Mouse (Mus musculus) lung, postnatal 14 days (tissue): ENCODE measurements around the gene Nbeal2.
A peak's percentile ranks its signal among the peaks of the same experiment; 100 is the strongest.

Experiments
- DNase-seq: peaks from one replicate; pipeline ENCODE4 v3.0.0; 2021

The Nbeal2 gene

DNA sequence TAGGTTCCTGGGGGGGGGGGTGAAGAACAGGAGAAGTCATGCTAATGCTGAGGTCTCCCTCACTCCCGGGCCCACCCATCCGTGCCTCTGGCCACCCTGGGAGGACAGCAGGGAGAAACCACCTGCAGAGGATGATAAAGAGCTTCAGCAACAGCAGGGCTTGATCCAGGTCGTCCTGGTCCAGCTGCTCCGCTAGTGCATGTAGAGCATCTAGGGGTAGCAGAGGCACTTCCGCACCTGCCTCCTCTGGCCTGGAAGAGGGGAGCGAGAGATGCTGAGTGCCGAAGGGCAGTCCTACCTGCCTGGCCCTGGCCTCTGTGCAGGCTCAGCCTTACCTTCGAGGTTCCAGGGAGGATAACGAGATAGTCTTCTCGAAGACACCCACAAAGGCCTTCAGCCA, 9.7 kb downstream of the Nbeal2 start:
- DNase-seq, result no peak

- DNase-seq, result no peak
Observed at GRCm38 (mm10) chr9:110643787-110644186, 10.2 kb downstream of the Nbeal2 start.

GRCm38 (mm10) chr9:110642812-110643524, 11.0 kb downstream of the Nbeal2 start:
- no peak for DNase-seq

DNA sequence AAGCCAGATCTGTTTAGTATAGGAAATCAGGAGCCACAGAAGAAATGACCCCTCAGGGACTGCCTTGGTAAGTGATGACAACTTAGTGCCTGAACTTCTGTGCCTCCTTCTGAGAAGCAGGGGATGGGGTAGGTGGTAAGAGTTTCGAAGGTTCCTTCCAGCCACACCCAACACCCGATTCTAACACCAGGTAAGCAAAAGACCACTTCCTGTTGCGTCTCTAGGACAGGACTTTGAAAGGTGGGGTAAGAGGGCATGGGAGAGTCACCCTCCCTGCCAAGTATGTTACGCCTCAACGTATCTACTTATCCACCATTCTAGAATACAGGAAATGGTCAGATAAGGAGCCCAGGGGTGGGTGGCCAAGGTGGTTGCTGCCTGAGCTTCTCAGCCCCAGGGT, 13.0 kb downstream of the Nbeal2 start:
- DNase-seq, result no peak

DNA sequence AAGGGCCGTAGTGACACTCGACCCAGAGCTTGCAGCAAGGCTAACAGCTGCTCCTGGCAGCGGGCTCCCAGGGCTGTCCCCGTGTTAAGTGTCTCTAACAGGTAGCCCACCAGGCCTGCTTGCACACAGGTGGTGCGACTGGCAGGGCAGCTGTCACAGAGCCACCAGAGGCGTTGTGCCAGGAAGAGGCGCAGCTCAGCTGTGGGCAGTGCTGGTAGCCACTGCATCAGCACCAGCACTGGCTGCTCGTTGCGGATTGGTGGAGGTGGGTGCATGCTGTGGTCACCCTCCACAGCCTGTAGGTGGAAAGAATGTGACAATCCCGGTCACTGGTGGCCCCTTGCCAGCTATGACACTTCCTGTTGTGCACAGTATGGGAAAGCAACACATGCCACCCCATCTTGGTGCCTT, 15.3 kb downstream of the Nbeal2 start:
- no peak for DNase-seq

GRCm38 (mm10) chr9:110635225-110635624, 18.7 kb downstream of the Nbeal2 start:
- peak; percentile 97 for DNase-seq

DNA sequence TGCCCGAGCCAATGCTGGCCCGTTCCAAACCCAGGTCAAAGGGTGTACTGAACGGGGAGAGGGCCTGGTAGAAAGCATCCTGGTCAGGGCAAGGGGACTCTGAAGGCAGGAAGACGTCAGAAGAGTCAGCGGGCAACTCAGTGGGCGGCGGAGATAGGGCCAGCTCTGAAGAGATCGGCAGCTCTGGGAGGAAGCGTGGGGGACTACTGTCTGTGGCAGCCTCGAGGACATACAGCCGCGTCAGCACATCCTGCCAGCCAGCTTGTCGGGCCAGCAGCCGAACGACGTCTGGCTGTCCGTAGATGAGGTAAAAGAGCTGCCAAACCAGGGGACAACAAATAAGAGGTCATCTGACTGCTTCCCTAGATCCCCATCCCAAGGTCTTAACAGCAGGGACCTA, 20.1 kb downstream of the Nbeal2 start:
- no peak for DNase-seq

GRCm38 (mm10) chr9:110632671-110633070, 21.3 kb downstream of the Nbeal2 start:
- no peak for DNase-seq

GRCm38 (mm10) chr9:110631651-110632275, 22.2 kb downstream of the Nbeal2 start:
- DNase-seq, result no peak

DNA sequence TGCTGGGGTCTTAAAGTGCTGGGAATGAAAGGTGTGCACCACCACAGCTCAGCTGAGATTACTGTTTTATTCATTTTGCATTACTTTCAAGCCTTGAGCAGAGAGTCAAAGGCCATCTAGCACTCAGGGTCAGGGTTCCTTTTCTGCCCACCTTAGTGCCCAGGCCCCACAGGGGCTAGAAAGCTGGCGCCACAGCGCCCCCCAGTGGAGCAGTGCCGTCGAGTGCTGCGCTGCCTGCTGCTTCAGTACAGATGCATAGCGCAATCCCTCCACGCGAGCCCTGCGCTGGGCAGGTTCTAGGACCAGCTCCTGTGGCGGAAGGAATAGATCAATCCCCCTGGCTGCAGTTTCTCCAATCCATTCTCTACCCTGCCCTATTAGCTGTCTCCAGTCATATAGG, 22.8 kb downstream of the Nbeal2 start:
- DNase-seq, result peak; percentile 76

GRCm38 (mm10) chr9:110630171-110630570, 23.8 kb downstream of the Nbeal2 start:
- no peak for DNase-seq

DNA sequence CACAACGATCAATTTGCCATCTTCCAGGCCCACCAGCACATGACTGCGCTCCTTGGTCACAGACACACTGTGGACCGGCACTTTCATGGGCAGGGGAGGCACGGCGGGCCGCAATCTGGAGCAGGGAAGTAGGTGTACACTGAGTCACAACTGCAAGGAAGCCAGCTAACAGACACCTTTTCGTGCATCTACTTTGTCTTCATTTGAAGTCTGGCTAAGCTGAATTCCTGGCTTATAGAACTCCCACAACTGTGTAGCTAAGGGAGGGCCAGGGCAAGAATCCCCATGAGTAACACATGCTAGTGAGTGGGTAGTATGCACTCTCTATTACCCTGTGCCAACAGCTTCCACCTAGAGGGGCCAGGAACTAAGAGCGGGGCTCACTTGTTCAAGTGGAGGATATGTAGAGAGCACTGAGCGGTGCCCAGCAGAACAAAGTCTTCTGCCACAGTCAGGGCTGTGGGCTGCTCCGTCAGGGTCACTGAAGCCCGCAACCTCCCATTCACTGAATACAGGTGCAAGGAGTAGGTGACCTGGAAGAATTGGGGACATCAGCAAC, 28.5 kb downstream of the Nbeal2 start:
- no peak for DNase-seq

DNA sequence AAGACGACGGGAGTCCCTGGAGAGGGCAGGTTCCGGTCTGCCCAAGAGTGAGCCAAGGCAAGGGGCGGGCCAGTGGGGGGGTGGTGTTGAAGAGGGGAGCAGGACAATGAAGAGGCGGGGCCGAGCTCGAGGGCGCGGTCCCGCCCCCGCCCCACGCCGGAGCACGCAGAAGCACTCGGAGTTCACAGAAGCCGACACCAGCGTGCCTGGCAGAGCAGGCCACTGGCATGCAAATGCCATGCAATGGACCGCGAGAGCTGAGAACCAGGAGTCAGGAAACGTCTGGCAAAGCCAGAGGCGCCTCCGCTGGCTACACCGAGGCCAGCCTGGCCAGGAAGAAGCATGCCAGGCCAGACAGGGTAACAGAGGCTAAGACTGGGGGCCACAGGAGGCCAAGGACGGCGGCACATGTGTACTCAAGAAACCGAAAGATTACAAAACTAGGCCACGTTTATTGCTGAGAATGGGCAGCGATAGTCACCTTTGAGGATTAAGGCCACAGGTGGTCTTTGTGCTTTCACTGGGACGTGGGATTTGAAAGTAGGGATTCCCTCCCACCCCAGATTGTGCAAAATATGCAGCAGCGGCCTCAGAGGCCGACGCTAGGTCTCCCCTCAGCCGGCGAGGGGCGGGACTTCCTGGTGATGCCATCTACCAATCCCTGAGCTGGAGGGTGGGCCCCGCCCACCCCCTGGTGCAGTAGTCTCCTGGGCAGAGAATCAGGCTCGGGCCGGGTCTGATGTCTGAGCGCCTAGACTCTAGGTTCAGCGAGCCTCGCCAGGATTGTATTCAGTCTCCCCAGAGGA, 29.4 kb downstream of the Nbeal2 start, which contains the start of gene Nradd:
Gene Nradd (minus strand): TSS at position 92 of the 806 bp plus-strand sequence.
- DNase-seq, result peak; percentile 88

DNA sequence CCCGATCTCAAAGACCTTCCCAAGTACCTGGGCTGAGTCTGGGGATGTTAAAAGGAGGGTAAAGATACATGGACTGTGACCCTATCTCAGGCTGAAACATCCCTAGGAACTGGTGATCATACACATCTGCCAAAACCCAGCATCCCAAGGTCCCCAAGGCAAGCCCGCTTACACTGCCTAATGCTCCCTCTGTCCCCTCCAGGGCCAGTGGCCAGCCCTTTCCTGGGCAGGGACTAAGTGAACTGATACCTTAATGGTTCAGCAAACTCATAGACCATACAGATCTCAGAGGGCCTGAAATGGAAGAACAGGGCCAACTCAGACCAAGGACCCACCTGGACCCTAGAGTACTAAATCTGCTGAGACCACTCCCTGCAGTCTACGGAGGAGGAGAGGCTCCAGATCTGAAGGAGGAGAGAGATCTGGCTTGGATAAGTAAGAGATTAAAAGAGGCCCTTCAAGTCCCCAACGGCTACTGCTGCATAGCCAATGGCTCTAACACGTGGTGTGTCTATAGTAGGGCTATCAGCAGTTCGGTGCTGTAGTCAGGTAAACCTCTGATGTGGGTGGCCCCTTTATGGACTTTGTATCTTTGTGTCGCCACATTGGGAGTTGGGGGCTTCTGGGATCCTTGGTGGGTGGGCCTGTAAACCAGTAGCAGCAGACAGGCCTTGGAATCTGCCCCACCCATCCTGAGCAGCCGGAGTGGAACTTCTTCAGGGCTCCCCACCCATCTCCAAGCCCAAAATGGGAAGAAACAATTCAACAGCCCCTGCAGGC, 30.4 kb downstream of the Nbeal2 start:
- DNase-seq, result no peak

DNA sequence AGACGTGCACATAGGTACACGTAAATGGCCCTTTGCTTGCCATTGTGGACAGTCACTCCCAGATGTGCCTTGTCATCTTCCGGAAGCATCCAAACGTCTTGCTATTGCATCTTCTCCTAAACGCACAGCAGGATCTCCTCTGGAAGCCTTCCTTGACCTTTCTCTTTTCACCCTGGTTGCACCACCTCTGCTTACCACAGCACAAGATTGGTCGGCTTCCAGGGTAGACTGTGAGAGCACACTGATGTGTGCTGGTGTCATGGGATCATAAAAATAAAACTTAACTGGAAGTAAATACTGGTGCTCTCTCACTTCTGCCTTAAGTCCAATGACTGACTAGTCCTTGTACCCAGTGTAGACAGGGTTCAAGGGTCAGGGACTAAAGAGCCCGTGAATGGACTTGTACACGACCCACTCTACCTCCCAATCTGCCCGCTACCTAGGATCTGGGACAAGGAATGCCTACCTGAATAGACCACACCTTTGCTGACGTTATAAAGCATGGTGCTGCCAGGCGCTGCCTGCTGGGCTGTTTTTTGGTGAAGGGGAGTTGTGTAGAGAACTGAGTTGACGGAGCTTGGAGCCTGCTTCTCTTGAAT, 31.2 kb downstream of the Nbeal2 start:
- DNase-seq, result no peak

DNA sequence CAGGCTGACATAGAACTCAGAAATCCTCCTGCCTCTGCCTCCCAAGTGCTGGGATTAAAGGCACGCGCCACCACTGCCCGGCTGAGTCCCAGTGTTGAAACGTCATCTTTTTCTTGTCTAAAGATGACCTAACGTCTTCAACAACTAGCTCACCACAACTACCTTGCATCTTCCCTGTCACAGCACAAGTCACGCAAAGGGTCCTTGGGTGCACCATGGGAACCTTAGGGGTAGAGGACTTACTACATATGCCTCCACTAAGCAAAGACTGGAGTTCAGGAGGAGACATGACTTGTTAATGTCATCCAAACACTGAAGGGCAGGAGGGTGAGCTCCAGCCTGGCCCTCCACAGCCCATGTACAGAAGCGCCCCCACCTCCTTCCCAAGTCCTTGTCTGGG, 33.3 kb downstream of the Nbeal2 start:
- no peak for DNase-seq

- peak; percentile 63 for DNase-seq
Observed at GRCm38 (mm10) chr9:110620180-110620579, 33.8 kb downstream of the Nbeal2 start.

GRCm38 (mm10) chr9:110617081-110617480, 36.9 kb downstream of the Nbeal2 start:
- no peak for DNase-seq

GRCm38 (mm10) chr9:110611471-110611870, 42.5 kb downstream of the Nbeal2 start:
- DNase-seq, result no peak

- no peak for DNase-seq
Observed at GRCm38 (mm10) chr9:110583521-110583920, 70.4 kb downstream of the Nbeal2 start.

DNA sequence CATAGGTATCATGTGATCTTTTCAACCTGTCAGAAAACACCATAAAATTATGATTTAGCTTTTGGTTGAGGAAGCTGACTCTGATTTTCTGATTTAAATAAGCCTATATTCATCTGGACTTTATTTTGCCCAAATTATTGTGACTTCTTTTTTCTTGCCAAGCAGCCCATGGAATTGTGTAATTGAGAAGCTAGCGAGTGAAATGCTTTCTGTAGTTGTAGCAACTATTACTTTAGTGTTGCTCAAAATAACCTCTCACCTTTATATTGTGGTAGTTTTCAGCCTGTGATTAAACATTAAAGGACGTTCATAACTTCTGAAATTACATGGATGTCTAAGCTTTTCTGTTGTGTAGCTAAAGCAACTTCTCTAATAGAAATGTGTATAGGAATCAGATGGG, 71.8 kb downstream of the Nbeal2 start:
- DNase-seq, result no peak
